Mouse (Mus musculus) lung, embryonic 14.5 days (tissue): ENCODE measurements around the gene Prdm1. TPM values are rescaled to one million over a fixed set of nuclear protein-coding genes. Genes with fewer than 3 reads are reported as not detected.

Source experiments
- ATAC-seq: fragments of 200-750 bp; cut with Nextera tagmentation; 2 replicates; pipeline ENCODE4 v1.8.0; 2017; ENCODE audit warnings: mild to moderate bottlenecking, moderate TSS enrichment, moderate library complexity; ENCODE audit not compliant: insufficient read depth
- DNase-seq: peaks from one replicate; pipeline ENCODE4 v3.0.0-alpha.2; 2015
- H3K27ac ChIP-seq: fragments of 300-500 bp; sonication (generic); 2 replicates; pipeline ENCODE4 v1.5.1; 2014; ENCODE audit warnings: low read depth, mild to moderate bottlenecking, moderate library complexity
- H3K27me3 ChIP-seq: fragments of 300-500 bp; sonication (generic); 2 replicates; pipeline ENCODE4 v1.6.1; 2014; ENCODE audit warnings: low read length, control low read depth; ENCODE audit not compliant: insufficient read depth
- H3K36me3 ChIP-seq: fragments of 300-500 bp; sonication (generic); 2 replicates; pipeline ENCODE4 v1.6.1; 2014; ENCODE audit warnings: control low read depth; ENCODE audit not compliant: insufficient read depth
- H3K4me1 ChIP-seq: fragments of 300-500 bp; sonication (generic); 2 replicates; pipeline ENCODE4 v1.6.1; 2014; ENCODE audit warnings: antibody characterized with exemption, control low read depth; ENCODE audit not compliant: insufficient read depth
- H3K4me2 ChIP-seq: fragments of 300-500 bp; sonication (generic); 2 replicates; pipeline ENCODE4 v1.6.1; 2014; ENCODE audit warnings: mild to moderate bottlenecking
- H3K4me3 ChIP-seq: fragments of 300-500 bp; sonication (generic); 2 replicates; pipeline ENCODE4 v1.5.1; 2014; ENCODE audit warnings: low read depth, low read length
- H3K9ac ChIP-seq: fragments of 300-500 bp; sonication (generic); 2 replicates; pipeline ENCODE4 v1.6.1; 2014
- H3K9me3 ChIP-seq: fragments of 300-500 bp; sonication (generic); 2 replicates; pipeline ENCODE4 v1.6.1; 2016; ENCODE audit warnings: low read depth, low read length, control low read depth
- CTCF ChIP-seq: IDR thresholded peaks from 2 replicates; pipeline ENCODE4 v1.5.1; 2016; ENCODE audit warnings: antibody characterized with exemption, low read depth
- WGBS: fragments of 180-500 bp; shearing (Covaris S2); extraction: QIAGEN DNeasy Blood & Tissue Kit; methylation state at CpG from one replicate; pipeline ENCODE4 v1.1.7; 2014; 5-methylcytosine and 5-hydroxymethylcytosine counted together
- polyA plus RNA-seq: library from polyadenylated mRNA; unstranded; fragments of >200 nt; fragmentation: Nextera tagmentation; extraction: Ambion mirVana; gene quantifications from 2 replicates; pipeline ENCODE4 v1.2.1, GENCODE M21; 2014

Gene Prdm1
- polyA plus RNA-seq, 1 experiment from 2014 or later = 2.7 TPM

DNA sequence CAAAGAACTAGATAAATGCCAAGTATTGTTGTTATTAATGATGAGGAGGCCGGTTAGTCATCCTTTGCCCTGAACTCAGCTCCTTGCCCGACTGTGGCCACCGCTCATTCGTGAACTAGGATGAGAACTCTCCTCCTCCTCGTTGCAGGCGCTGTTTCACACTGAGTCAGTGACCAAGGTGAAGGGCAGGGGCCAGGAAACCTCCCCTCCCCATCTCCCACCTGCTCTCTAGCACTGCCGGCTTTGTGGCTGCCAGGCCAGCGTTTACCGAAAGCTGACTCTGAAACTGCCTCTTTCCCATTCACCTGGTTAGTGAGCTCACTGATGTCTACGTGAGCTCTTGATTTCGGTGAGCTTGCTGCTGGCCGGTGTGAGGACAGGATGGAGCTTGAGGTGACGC lies 127.7 kb downstream of the Prdm1 start:
- no peak for DNase-seq
- H3K9ac ChIP-seq = no peak overlapping the region
- H3K9me3 ChIP-seq = no peaks in the 10 kb centered on the region
- H3K4me1 ChIP-seq = no peaks in the 10 kb centered on the region
- H3K27ac ChIP-seq = no peak overlapping the region
- H3K27me3 ChIP-seq = no peaks in the 10 kb centered on the region
- no peak for ATAC-seq
- H3K4me3 ChIP-seq = no peak overlapping the region
- TF ChIP-seq CTCF = no peak
- no peak overlapping the region for H3K4me2 ChIP-seq
- 61% methylated on average over 13 of the region's 13 CpGs for WGBS
- H3K36me3 ChIP-seq = no peaks in the 10 kb centered on the region

- TF ChIP-seq CTCF = no peak
- Histone ChIP-seq H3K9me3 (no peaks in the 10 kb centered on the region), H3K4me2 (no peak overlapping the region), H3K4me3 (no peak overlapping the region), H3K27me3 (no peaks in the 10 kb centered on the region), H3K9ac (no peak overlapping the region), H3K36me3 (no peaks in the 10 kb centered on the region), H3K4me1 (no peaks in the 10 kb centered on the region), H3K27ac (no peak overlapping the region)
- WGBS = 61% methylated on average over 3 of the region's 3 CpGs
- DNase-seq = no peak
- ATAC-seq = no peak
These were observed 128.2 kb downstream of the Prdm1 start for GRCm38 (mm10) chr10:44400119-44400518.

DNA sequence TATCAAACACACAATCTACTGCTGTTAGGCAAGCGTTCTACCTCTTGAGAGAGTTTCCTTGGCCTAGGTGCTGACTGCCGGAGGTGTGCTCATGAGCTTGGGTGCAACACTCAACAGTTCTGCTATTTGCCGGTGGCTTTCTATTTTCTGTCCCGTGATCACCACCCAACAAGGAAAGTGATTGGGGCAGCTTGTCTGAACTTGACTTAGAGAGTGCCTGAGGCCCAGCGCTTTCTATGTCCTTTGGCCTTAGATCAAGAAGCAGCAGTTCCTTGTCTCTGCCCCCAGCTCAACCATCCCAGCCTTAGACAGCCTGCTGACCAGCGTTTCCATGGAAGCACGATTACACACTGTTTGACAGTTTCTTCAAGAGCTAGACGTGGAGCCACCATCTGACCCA lies 135.4 kb downstream of the Prdm1 start:
- no peak overlapping the region for H3K4me3 ChIP-seq
- H3K27me3 ChIP-seq = no peaks in the 10 kb centered on the region
- H3K9ac ChIP-seq = no peak overlapping the region
- 76% methylated on average over 8 of the region's 8 CpGs for WGBS
- no peaks in the 10 kb centered on the region for H3K4me1 ChIP-seq
- no peak for TF ChIP-seq CTCF
- no peak overlapping the region for H3K4me2 ChIP-seq
- no peak overlapping the region for H3K27ac ChIP-seq
- ATAC-seq (no peak), DNase-seq (no peak)
- no peaks in the 10 kb centered on the region for H3K36me3 ChIP-seq
- H3K9me3 ChIP-seq = no peaks in the 10 kb centered on the region

DNA sequence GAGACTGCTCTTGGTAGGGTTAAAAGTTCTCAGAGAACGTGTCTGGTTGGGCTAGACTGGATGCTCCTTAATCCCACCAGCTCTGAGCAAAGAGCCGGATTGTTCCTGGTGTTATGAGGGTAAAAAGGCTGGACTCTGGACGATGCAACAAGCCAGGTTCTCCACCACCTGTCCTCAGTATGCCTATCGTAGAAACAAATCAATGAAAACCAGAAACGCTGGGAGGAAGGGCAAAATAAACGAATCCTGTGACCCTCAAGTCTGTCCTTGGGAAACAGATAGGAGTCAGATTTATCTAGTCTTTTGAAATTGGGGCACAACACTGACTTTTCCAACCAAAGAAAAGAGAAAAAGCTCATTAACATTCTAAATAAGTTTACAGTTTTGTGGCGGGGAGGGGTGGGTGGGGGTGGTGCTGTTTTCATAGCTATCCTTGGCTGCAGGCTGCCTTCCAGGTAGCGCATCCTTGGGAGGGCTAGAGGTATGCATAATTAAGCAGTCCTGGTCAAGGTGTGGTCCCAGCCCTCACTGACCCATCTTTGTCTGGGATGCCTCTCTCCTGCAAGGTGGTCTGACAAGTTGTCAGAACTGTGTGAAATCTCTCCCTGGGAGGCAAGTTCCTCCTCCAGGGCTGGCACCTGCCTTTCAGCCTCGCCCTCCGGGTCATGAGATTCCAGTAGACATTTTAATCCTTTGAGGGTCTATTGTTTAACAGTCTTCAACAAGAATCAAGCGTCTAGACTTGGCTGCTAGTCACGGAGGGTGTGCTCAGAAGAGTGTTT lies 136.6 kb downstream of the Prdm1 start:
- H3K27me3 ChIP-seq = no peaks in the 10 kb centered on the region
- no peak overlapping the region for H3K9ac ChIP-seq
- DNase-seq (no peak), ATAC-seq (no peak)
- no peak overlapping the region for H3K4me2 ChIP-seq
- no peak overlapping the region for H3K27ac ChIP-seq
- no peaks in the 10 kb centered on the region for H3K9me3 ChIP-seq
- no peaks in the 10 kb centered on the region for H3K4me1 ChIP-seq
- WGBS = 43% methylated on average over 12 of the region's 12 CpGs
- no peaks in the 10 kb centered on the region for H3K36me3 ChIP-seq
- TF ChIP-seq CTCF = no peak
- H3K4me3 ChIP-seq = no peak overlapping the region

GRCm38 (mm10) chr10:44390286-44390685 lies 138.0 kb downstream of the Prdm1 start:
- TF ChIP-seq CTCF = no peak
- no peak overlapping the region for H3K27ac ChIP-seq
- no peak overlapping the region for H3K4me3 ChIP-seq
- no peaks in the 10 kb centered on the region for H3K36me3 ChIP-seq
- WGBS = 80% methylated on average over 5 of the region's 5 CpGs
- DNase-seq = no peak
- H3K27me3 ChIP-seq = no peaks in the 10 kb centered on the region
- no peak for ATAC-seq
- H3K4me2 ChIP-seq = no peak overlapping the region
- H3K9ac ChIP-seq = no peak overlapping the region
- H3K4me1 ChIP-seq = no peaks in the 10 kb centered on the region
- no peaks in the 10 kb centered on the region for H3K9me3 ChIP-seq

GRCm38 (mm10) chr10:44388706-44389233 lies 139.5 kb downstream of the Prdm1 start:
- no peak overlapping the region for H3K9ac ChIP-seq
- no peak overlapping the region for H3K27ac ChIP-seq
- no peaks in the 10 kb centered on the region for H3K36me3 ChIP-seq
- peak; percentile 67 for DNase-seq
- no peak for TF ChIP-seq CTCF
- H3K4me3 ChIP-seq = no peak overlapping the region
- 40% methylated on average over 11 of the region's 11 CpGs for WGBS
- no peaks in the 10 kb centered on the region for H3K27me3 ChIP-seq
- H3K4me2 ChIP-seq = no peak overlapping the region
- no peaks in the 10 kb centered on the region for H3K4me1 ChIP-seq
- ATAC-seq = peak; percentile 59; the same call in 1 of the 2 replicates
- no peaks in the 10 kb centered on the region for H3K9me3 ChIP-seq
